Comparison of ENCODE assay signal across 24 mouse cellular contexts in genomic region chr14:52117241-52117640, GRCm38 (mm10). TPM values are rescaled to one million over a fixed set of nuclear protein-coding genes. Genes with fewer than 3 reads are reported as not detected.
A peak's percentile ranks its signal among the peaks of the same experiment; 100 is the strongest.
DNase-seq lines count a peak whose midpoint lies in the region; ATAC-seq and TF ChIP-seq lines count a peak whose summit lies in the region.
"Had no signal": no experiment of that assay in that cellular context is flagged by ENCODE, and none has a peak within 500 bp of the region (broad histone marks: within the 10 kb centered on the region; RNA-seq: fewer than 3 reads in every experiment).

No protein-coding gene starts in this region.

- DNase-seq in heart, adult 11 months, result peak; percentile 62
- no peak for DNase-seq in heart, embryonic 10.5 days (ENCODE audit: low spot score)
- peak; percentile 65 for DNase-seq in liver, adult 2 months (ENCODE audit: extremely low read depth, low read depth, low spot score)
- DNase-seq in liver, embryonic 11.5 days (ENCODE audit: low spot score), result no peak
- peak; percentile 39 for DNase-seq in R1 (ENCODE audit: low read depth, low spot score)
- peak; percentile 34 for DNase-seq in ZHBTc4 (ENCODE audit: low read depth, low spot score)
- DNase-seq in spleen, postnatal 10 days (ENCODE audit: low spot score in 2 of 2), result no peak
- DNase-seq in ovary, postnatal 14 days (ENCODE audit: low spot score), result no peak
- DNase-seq: adrenal gland, adult 2 months; adrenal gland, adult 8-10 months; adrenal gland, postnatal 10 days; adrenal gland, postnatal 14 days; adrenal gland, postnatal 25 days; adrenal gland, postnatal 36 days; B cell, adult 2 months; cerebellum, adult 11 months; cerebellum, adult 11-12 months; cerebellum, adult 18-20 months; cerebellum, adult 2 months had no signal

- H3K27me3 ChIP-seq in heart, embryonic 10.5 days (ENCODE audit: insufficient read depth, poor library complexity, severe bottlenecking), result peaks cover 8% of the 10 kb centered on the region; the same call in 1 of the 2 replicates
- H3K27me3 ChIP-seq in liver, adult 2 months (ENCODE audit: control insufficient read depth, insufficient read depth, low read length), result no peaks in the 10 kb centered on the region
- H3K27me3 ChIP-seq in liver, embryonic 11.5 days (replicated peaks; ENCODE audit: control insufficient read depth, insufficient read depth, low read length), result no peaks in the 10 kb centered on the region
- H3K27me3 ChIP-seq: CH12.LX had no signal

- peaks cover 10% of the 10 kb centered on the region for H3K4me1 ChIP-seq in heart, embryonic 10.5 days
- H3K4me1 ChIP-seq in liver, adult 2 months (ENCODE audit: control insufficient read depth, insufficient read depth, low read length), result no peaks in the 10 kb centered on the region; the same call in 1 of the 2 replicates
- H3K4me1 ChIP-seq in liver, embryonic 11.5 days (replicated peaks; ENCODE audit: control insufficient read depth, insufficient read depth, low read length), result peaks cover 7% of the 10 kb centered on the region; the same call in 1 of the 2 replicates

- H3K9ac ChIP-seq in liver, adult 2 months (ENCODE audit: low read depth, low read length), result no peak overlapping the region
- no peak overlapping the region for H3K9ac ChIP-seq in liver, embryonic 11.5 days (ENCODE audit: low read depth, low read length)

- no peak overlapping the region for H3K4me3 ChIP-seq in heart, embryonic 10.5 days
- no peak overlapping the region for H3K4me3 ChIP-seq in liver, adult 2 months (ENCODE audit: insufficient read depth, low read depth, low read length)
- H3K4me3 ChIP-seq in liver, embryonic 11.5 days (ENCODE audit: low read depth, low read length), result no peak overlapping the region

- ATAC-seq in liver, embryonic 11.5 days (replicated peaks; ENCODE audit: low FRiP score), result no peak
- ATAC-seq: activated CD4-positive, CD25-positive, alpha-beta regulatory T cell, adult 4 months; CD4-positive, CD25-positive, alpha-beta regulatory T cell, adult 4 months; Patski had no signal

- no peak for TF ChIP-seq POLR2A in liver, adult 2 months (IDR thresholded peaks at IDR 0.05; ENCODE audit: extremely low read depth, insufficient read depth, low read length)

- H3K9me3 ChIP-seq in heart, embryonic 10.5 days, result no peaks in the 10 kb centered on the region
- H3K9me3 ChIP-seq in liver, embryonic 11.5 days (ENCODE audit: control insufficient read depth, low read length), result no peaks in the 10 kb centered on the region
- H3K9me3 ChIP-seq: G1E had no signal

- 96% methylated on average over 5 of the region's 5 CpGs for WGBS in heart, embryonic 10.5 days
- WGBS in liver, adult 2 months, result 79% methylated on average over 5 of the region's 5 CpGs
- WGBS in liver, embryonic 11.5 days, result 88% methylated on average over 5 of the region's 5 CpGs

- TF ChIP-seq CTCF in liver, adult 2 months (IDR thresholded peaks at IDR 0.05; ENCODE audit: low read depth, low read length), result no peak

- no peak overlapping the region for H3K4me2 ChIP-seq in liver, embryonic 11.5 days

- H3K36me3 ChIP-seq in heart, embryonic 10.5 days, result no peaks in the 10 kb centered on the region
- H3K36me3 ChIP-seq in liver, adult 2 months (ENCODE audit: control insufficient read depth, insufficient read depth, low read length), result no peaks in the 10 kb centered on the region
- no peaks in the 10 kb centered on the region for H3K36me3 ChIP-seq in liver, embryonic 11.5 days (ENCODE audit: control insufficient read depth, insufficient read depth, low read length)
- H3K36me3 ChIP-seq: G1E had no signal

- no peak overlapping the region for H3K27ac ChIP-seq in heart, embryonic 10.5 days
- H3K27ac ChIP-seq in liver, adult 2 months (replicated peaks; ENCODE audit: insufficient read depth, low read depth, low read length), result no peak overlapping the region
- H3K27ac ChIP-seq in liver, embryonic 11.5 days (ENCODE audit: low read depth, low read length), result no peak overlapping the region

- no peaks in the 10 kb centered on the region for H3K79me2 ChIP-seq in liver, adult 2 months (ENCODE audit: control insufficient read depth, insufficient read depth, low read length)

RNA-seq across cellular contexts. Expression of gene Rpgrip1, which starts 6.7 kb away (rescaled TPM):
- 52.3 and 61.7 TPM in 2 replicates for polyA plus RNA-seq in heart, embryonic 10.5 days (2016; fragmentation: Nextera tagmentation; extraction: Ambion mirVana)
- total RNA-seq in liver, adult 2 months (2014; rRNA removed), result 0.55 and 1.2 TPM in 2 replicates
- 0.35 and 0.50 TPM in 2 replicates for polyA plus RNA-seq in liver, adult 2 months (2012; rRNA removed)
- polyA plus RNA-seq in liver, embryonic 11.5 days (2014; fragmentation: Nextera tagmentation; extraction: Ambion mirVana), result 103 and 111 TPM in 2 replicates

RNA-seq across cellular contexts. Expression of gene Hnrnpc, which starts 13.4 kb away (rescaled TPM):
- polyA plus RNA-seq in heart, embryonic 10.5 days (2016; fragmentation: Nextera tagmentation; extraction: Ambion mirVana), result 506 and 686 TPM in 2 replicates
- 77.5 and 84.4 TPM in 2 replicates for total RNA-seq in liver, adult 2 months (2014; rRNA removed)
- 50.8 and 55.8 TPM in 2 replicates for polyA plus RNA-seq in liver, adult 2 months (2012; rRNA removed)
- 698 and 737 TPM in 2 replicates for polyA plus RNA-seq in liver, embryonic 11.5 days (2014; fragmentation: Nextera tagmentation; extraction: Ambion mirVana)

Comparison
In these comparisons a context has a peak if more than half of its experiments do, and no peak if none do; other contexts are left out.
1. DNase-seq: peak in heart, adult 11 months (single experiment), liver, adult 2 months (single experiment), R1 (single experiment) and ZHBTc4 (single experiment); none in heart, embryonic 10.5 days (single experiment), liver, embryonic 11.5 days (single experiment), spleen, postnatal 10 days (0 of 2) and ovary, postnatal 14 days (single experiment).
2. RNA of gene Rpgrip1, which starts 6.7 kb away (polyA plus RNA-seq): 103 to 111 TPM in liver, embryonic 11.5 days and 52.3 to 61.7 TPM in heart, embryonic 10.5 days; 0.35 to 0.50 TPM in liver, adult 2 months; every median in the first group is over 10 times any median in the second.